Mouse (Mus musculus): ENCODE measurements at regions not wholly inside any gene's neighbourhood (a gene's known extent, or its start where the extent isn't known, plus 50 kb on each side); places are given as distances from the start of the nearest gene placed in this dataset.

- 37% methylated on average over 4 of the region's 4 CpGs for WGBS
- Histone ChIP-seq H3K36me3 (ENCODE audit: insufficient read depth) (no peaks in the 10 kb centered on the region), H3K4me3 (ENCODE audit: low read depth, low read length) (no peak overlapping the region), H3K4me2 (ENCODE audit: low read depth) (no peak overlapping the region), H3K27me3 (ENCODE audit: insufficient read depth, low read length) (no peaks in the 10 kb centered on the region), H3K9ac (no peak overlapping the region), H3K4me1 (ENCODE audit: insufficient read depth) (no peaks in the 10 kb centered on the region), H3K9me3 (ENCODE audit: low read length) (no peaks in the 10 kb centered on the region), H3K27ac (ENCODE audit: low read depth, low read length) (no peak overlapping the region)
- ATAC-seq (no peak), DNase-seq (no peak)
- no peak for TF ChIP-seq CTCF (IDR thresholded peaks at IDR 0.05; ENCODE audit: low read depth)
These were observed 303.3 kb downstream of the Nr4a2 start for GRCm38 (mm10) chr2:56820551-56820950.

GRCm38 (mm10) chr2:56784808-56785207, 339.0 kb downstream of the Nr4a2 start:
- WGBS: 59% methylated on average over 2 of the region's 2 CpGs

More at GRCm38 (mm10) chr2:56784808-56785207, 339.0 kb downstream of the Nr4a2 start:
- ATAC-seq (peak; percentile 71; the same call in 1 of the 2 replicates), DNase-seq (peak; percentile 11)
- Histone ChIP-seq H3K27ac (ENCODE audit: low read depth, low read length) (no peak overlapping the region), H3K9me3 (ENCODE audit: low read length) (no peaks in the 10 kb centered on the region), H3K4me1 (ENCODE audit: insufficient read depth) (no peaks in the 10 kb centered on the region), H3K4me2 (ENCODE audit: low read depth) (no peak overlapping the region), H3K27me3 (ENCODE audit: insufficient read depth, low read length) (no peaks in the 10 kb centered on the region), H3K9ac (no peak overlapping the region), H3K4me3 (ENCODE audit: low read depth, low read length) (no peak overlapping the region), H3K36me3 (ENCODE audit: insufficient read depth) (no peaks in the 10 kb centered on the region)
- TF ChIP-seq CTCF (IDR thresholded peaks at IDR 0.05; ENCODE audit: low read depth): no peak

Small RNAs in the stretch of these regions (microRNA-seq; reads per million reads assigned to microRNA genes)
- 0 reads per million in 2 experiments for gene Mir195b

Data from forebrain, postnatal 0 days (tissue).